Mouse (Mus musculus) hindbrain, embryonic 12.5 days (tissue): ENCODE data around the gene Csnk1g2. TPM values are rescaled to one million over a fixed set of nuclear protein-coding genes. Genes with fewer than 3 reads are reported as not detected.

Experiments used
- ATAC-seq: fragments of 200-750 bp; cut with Nextera tagmentation; 2 replicates; pipeline ENCODE4 v1.8.0; 2017; ENCODE audit warnings: moderate TSS enrichment; ENCODE audit not compliant: low FRiP score
- H3K27ac ChIP-seq: fragments of 300-500 bp; sonication (generic); 2 replicates; pipeline ENCODE4 v1.5.1; 2016; ENCODE audit warnings: mild to moderate bottlenecking
- H3K27me3 ChIP-seq: fragments of 300-500 bp; sonication (generic); 2 replicates; pipeline ENCODE4 v1.6.1; 2016; ENCODE audit warnings: mild to moderate bottlenecking
- H3K36me3 ChIP-seq: fragments of 300-500 bp; sonication (generic); 2 replicates; pipeline ENCODE4 v1.6.1; 2016; ENCODE audit warnings: mild to moderate bottlenecking
- H3K4me1 ChIP-seq: fragments of 300-500 bp; sonication (generic); 2 replicates; pipeline ENCODE4 v1.6.1; 2016
- H3K4me2 ChIP-seq: fragments of 300-500 bp; sonication (generic); replicated peaks from 2 replicates; pipeline ENCODE4 v1.6.1; 2016; ENCODE audit warnings: mild to moderate bottlenecking
- H3K4me3 ChIP-seq: fragments of 300-500 bp; sonication (generic); 2 replicates; pipeline ENCODE4 v1.5.1; 2016; ENCODE audit warnings: mild to moderate bottlenecking
- H3K9ac ChIP-seq: fragments of 300-500 bp; sonication (generic); 2 replicates; pipeline ENCODE4 v1.6.1; 2016; ENCODE audit warnings: mild to moderate bottlenecking, moderate library complexity
- H3K9me3 ChIP-seq: fragments of 300-500 bp; sonication (generic); replicated peaks from 2 replicates; pipeline ENCODE4 v1.6.1; 2016; ENCODE audit warnings: mild to moderate bottlenecking
- WGBS: fragments of 180-500 bp; shearing (Covaris S2); methylation state at CpG from one replicate; pipeline ENCODE4 v1.1.7; 2016; 5-methylcytosine and 5-hydroxymethylcytosine counted together
- polyA plus RNA-seq: library from polyadenylated mRNA; unstranded; fragments of >200 nt; fragmentation: Nextera tagmentation; extraction: Ambion mirVana; gene quantifications from 2 replicates; pipeline ENCODE4 v1.2.1, GENCODE M21; 2016

The Csnk1g2 gene
- polyA plus RNA-seq, result 190 and 192 TPM in 2 replicates

DNA sequence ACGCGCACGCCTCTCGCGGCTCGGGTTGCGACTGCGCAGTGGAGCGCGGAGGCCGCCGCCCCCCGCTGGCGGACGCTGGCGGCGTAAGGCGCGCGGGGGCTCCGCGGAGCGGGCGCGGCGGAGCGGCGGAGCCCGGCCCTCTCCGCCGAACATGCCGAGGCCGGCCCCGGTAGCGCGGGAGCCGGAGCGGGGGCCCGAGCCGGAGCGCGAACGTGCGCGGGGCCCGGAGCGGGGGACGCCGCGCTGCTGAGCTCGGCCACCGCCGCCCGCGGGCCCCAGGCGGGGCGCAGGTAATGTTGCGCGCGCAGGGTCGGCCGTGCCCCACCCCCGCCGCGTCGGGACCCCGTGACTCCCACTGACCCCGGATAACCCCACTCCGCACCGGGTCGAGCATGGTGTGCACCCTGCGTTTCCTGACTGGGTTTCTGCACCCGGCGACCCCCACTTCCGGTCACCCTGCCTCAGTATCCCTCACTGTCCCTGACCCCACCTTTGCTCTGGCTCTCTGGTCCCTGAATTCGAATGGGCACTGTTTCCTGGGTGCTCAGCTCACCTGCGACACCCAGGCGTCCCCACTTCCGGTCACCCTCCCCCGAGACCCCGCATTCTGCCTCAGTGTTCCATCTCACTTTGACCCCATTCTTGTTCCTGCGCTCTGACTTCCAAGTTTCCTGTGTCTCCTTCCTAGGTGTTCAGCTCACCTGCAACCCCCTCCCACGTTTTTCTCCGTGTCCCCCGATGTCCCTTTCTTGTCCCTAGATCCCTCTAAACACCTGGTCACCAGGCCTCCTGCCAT is at the start of gene Csnk1g2:
Gene Csnk1g2, plus strand, starts transcription at position 178 of the 796 bp plus-strand sequence.
- Histone ChIP-seq H3K4me3 (peak within 1 kb of the TSS; percentile 85), H3K27me3 (no peaks in the 10 kb centered on the region), H3K4me2 (peak within 1 kb of the TSS; percentile 98), H3K4me1 (peaks cover 38% of the 10 kb centered on the region), H3K36me3 (no peaks in the 10 kb centered on the region), H3K9me3 (no peaks in the 10 kb centered on the region), H3K9ac (peak within 1 kb of the TSS; percentile 94), H3K27ac (peak within 1 kb of the TSS; percentile 96)
- no peak; the same call in 1 of the 2 replicates for ATAC-seq
- WGBS, result 1% methylated on average over 54 of the region's 85 CpGs

DNA sequence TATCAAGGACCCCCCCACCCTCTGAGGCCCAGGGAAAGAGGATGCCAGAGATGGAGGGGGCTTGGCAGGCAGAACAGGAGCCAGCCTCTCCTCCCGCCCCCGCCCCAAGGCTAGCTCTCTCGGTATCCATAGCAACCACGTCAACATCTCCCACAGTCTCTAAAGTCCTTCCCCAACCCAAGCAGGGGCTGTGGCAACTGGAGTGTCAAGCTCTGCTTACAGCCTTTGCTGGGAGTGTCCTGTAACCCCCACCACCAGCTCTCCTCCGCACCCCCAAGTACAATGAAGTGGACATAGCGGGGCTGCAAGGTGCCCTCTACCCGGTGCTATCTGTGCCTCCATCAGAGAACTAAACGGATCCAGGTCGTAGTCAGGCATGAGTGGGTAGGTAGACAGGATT is 48.7 kb upstream of the Csnk1g2 start:
- H3K4me2 ChIP-seq, result no peak overlapping the region
- H3K27me3 ChIP-seq, result no peaks in the 10 kb centered on the region
- no peaks in the 10 kb centered on the region for H3K9me3 ChIP-seq
- H3K4me1 ChIP-seq, result peaks cover 73% of the 10 kb centered on the region
- peak overlapping the region; percentile 5; the same call in 1 of the 2 replicates for H3K9ac ChIP-seq
- no peak overlapping the region for H3K27ac ChIP-seq
- no peak for ATAC-seq
- H3K4me3 ChIP-seq, result no peak overlapping the region
- no peaks in the 10 kb centered on the region for H3K36me3 ChIP-seq
- WGBS, result 54% methylated on average over 9 of the region's 9 CpGs

- Histone ChIP-seq H3K4me1 (peaks cover 69% of the 10 kb centered on the region), H3K27ac (no peak overlapping the region), H3K4me2 (peak overlapping the region; percentile 96), H3K36me3 (no peaks in the 10 kb centered on the region), H3K4me3 (no peak overlapping the region), H3K9ac (0 out of 2 replicates have a peak overlapping the region, but pooled peaks have one; percentile 83), H3K9me3 (no peaks in the 10 kb centered on the region), H3K27me3 (no peaks in the 10 kb centered on the region)
- ATAC-seq, result no peak
- WGBS, result 73% methylated on average over 3 of the region's 3 CpGs
Measured at GRCm38 (mm10) chr10:80574896-80575295, 47.7 kb upstream of the Csnk1g2 start.

- Histone ChIP-seq H3K4me3 (peak overlapping the region; percentile 77), H3K27ac (no peak overlapping the region), H3K9me3 (no peaks in the 10 kb centered on the region), H3K27me3 (no peaks in the 10 kb centered on the region), H3K9ac (peak overlapping the region; percentile 83), H3K4me2 (peak overlapping the region; percentile 96), H3K36me3 (no peaks in the 10 kb centered on the region), H3K4me1 (peaks cover 59% of the 10 kb centered on the region)
- 15% methylated on average over 17 of the region's 17 CpGs for WGBS
- no peak for ATAC-seq
Measured at GRCm38 (mm10) chr10:80575925-80576324, 46.7 kb upstream of the Csnk1g2 start.

DNA sequence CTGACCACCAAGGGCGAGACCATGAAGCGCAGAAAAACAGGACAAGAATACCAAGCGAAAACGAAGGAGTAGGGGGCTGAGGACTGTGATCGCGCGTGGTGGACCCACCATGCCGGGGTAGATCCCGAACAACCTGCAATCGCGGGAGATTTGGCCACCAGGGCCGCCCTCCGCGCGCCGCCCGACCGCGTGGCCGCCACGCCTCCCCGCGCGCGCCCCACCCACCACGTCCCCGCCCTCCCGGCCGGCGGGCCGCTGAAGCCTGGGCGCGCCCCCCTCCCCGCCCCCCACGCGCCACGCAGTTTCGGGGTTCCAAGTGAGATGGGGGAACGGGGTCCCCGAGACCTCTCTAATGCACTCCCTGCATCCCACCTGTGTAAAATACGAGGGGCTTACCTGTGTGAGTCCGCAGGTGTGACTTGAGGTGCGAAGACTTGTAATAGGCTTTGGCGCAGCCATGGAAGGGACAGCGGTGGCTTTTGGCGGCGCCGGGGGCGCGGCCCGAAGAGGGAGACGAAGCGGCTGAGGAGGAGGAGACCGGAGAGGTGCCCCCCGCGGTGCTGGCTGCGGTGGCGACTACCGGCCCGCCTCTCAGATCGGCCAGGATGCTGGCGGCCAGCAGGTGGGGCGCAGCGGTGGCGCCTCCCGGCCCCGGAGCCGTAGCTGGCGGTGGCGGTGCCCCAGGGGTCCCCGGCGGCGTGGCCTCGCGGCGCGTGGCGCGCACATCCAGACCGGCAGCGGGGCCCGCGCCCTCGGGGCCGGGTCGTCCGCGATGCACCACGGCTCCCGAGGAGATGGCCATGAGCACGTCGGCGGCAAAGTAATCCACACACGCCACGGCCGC is 46.1 kb upstream of the Csnk1g2 start:
- WGBS, result under 1% methylated on average over 85 of the region's 96 CpGs
- no peak for ATAC-seq

GRCm38 (mm10) chr10:80577195-80578130 is 45.2 kb upstream of the Csnk1g2 start, which contains the start of gene Klf16:
TSS of gene Klf16 (minus strand) at chr10:80577321.
- Histone ChIP-seq H3K4me2 (peak within 1 kb of the TSS; percentile 96), H3K9ac (peak within 1 kb of the TSS; percentile 83), H3K27me3 (no peaks in the 10 kb centered on the region), H3K27ac (peak within 1 kb of the TSS; percentile 81), H3K4me1 (peaks cover 46% of the 10 kb centered on the region), H3K4me3 (peak within 1 kb of the TSS; percentile 77), H3K9me3 (no peaks in the 10 kb centered on the region), H3K36me3 (0 out of 2 replicates have a peak, but pooled peaks cover 1% of the 10 kb centered on the region)
- ATAC-seq, result peak; percentile 80
- 1% methylated on average over 65 of the region's 97 CpGs for WGBS

More for the DNA sequence above, 46.1 kb upstream of the Csnk1g2 start:
- peak overlapping the region; percentile 81 for H3K27ac ChIP-seq
- H3K4me2 ChIP-seq, result peak overlapping the region; percentile 96
- H3K27me3 ChIP-seq, result no peaks in the 10 kb centered on the region
- peaks cover 52% of the 10 kb centered on the region for H3K4me1 ChIP-seq
- H3K36me3 ChIP-seq, result no peaks in the 10 kb centered on the region
- peak overlapping the region; percentile 77 for H3K4me3 ChIP-seq
- H3K9ac ChIP-seq, result peak overlapping the region; percentile 83
- no peaks in the 10 kb centered on the region for H3K9me3 ChIP-seq

GRCm38 (mm10) chr10:80578131-80578750 is 44.4 kb upstream of the Csnk1g2 start:
- H3K4me1 ChIP-seq, result peaks cover 45% of the 10 kb centered on the region
- ATAC-seq, result peak; percentile 38
- under 1% methylated on average over 29 of the region's 29 CpGs for WGBS

GRCm38 (mm10) chr10:80578911-80579310 is 43.7 kb upstream of the Csnk1g2 start:
- Histone ChIP-seq H3K27ac (0 out of 2 replicates have a peak overlapping the region, but pooled peaks have one; percentile 81), H3K4me2 (peak overlapping the region; percentile 96), H3K4me3 (no peak overlapping the region), H3K9ac (no peak overlapping the region), H3K4me1 (peaks cover 39% of the 10 kb centered on the region), H3K9me3 (no peaks in the 10 kb centered on the region), H3K36me3 (peaks cover 13% of the 10 kb centered on the region), H3K27me3 (no peaks in the 10 kb centered on the region)
- ATAC-seq, result no peak
- WGBS, result 9% methylated on average over 8 of the region's 8 CpGs

More at GRCm38 (mm10) chr10:80578131-80578750, 44.4 kb upstream of the Csnk1g2 start:
- peak overlapping the region; percentile 81 for H3K27ac ChIP-seq
- H3K36me3 ChIP-seq, result peaks cover 7% of the 10 kb centered on the region
- peak overlapping the region; percentile 77 for H3K4me3 ChIP-seq
- H3K9ac ChIP-seq, result peak overlapping the region; percentile 83; the same call in 1 of the 2 replicates
- no peaks in the 10 kb centered on the region for H3K9me3 ChIP-seq
- H3K27me3 ChIP-seq, result no peaks in the 10 kb centered on the region
- H3K4me2 ChIP-seq, result peak overlapping the region; percentile 96

DNA sequence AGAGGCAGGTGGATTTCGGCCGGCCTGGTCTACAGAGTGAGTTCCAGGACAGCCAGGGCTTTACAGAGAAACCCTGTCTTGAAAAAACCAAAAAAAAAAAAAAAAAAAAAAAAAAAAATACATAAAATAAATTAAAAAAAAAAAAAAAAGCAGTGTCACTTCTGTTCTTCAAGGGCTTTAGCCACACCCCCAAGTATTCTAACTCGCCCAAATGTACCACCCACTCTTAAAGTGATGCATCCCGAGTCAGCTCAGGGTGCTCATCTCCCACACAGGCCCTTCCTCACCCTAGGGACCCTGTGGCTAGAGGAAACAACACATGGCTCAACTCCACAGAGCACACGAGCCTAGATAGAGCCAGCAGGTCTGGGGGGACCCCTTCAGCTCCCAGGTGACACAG is 39.6 kb upstream of the Csnk1g2 start:
- no peak overlapping the region for H3K27ac ChIP-seq
- H3K27me3 ChIP-seq, result no peaks in the 10 kb centered on the region
- H3K36me3 ChIP-seq, result peaks cover 35% of the 10 kb centered on the region
- H3K4me3 ChIP-seq, result no peak overlapping the region
- WGBS, result 93% methylated on average over 5 of the region's 5 CpGs
- H3K4me1 ChIP-seq, result peaks cover 20% of the 10 kb centered on the region
- no peak for ATAC-seq
- H3K4me2 ChIP-seq, result no peak overlapping the region
- H3K9me3 ChIP-seq, result no peaks in the 10 kb centered on the region
- H3K9ac ChIP-seq, result no peak overlapping the region

GRCm38 (mm10) chr10:80584045-80584488 is 38.6 kb upstream of the Csnk1g2 start:
- no peak overlapping the region for H3K4me3 ChIP-seq
- H3K27me3 ChIP-seq, result no peaks in the 10 kb centered on the region
- no peak overlapping the region for H3K9ac ChIP-seq
- no peaks in the 10 kb centered on the region for H3K9me3 ChIP-seq
- no peak overlapping the region for H3K4me2 ChIP-seq
- H3K27ac ChIP-seq, result no peak overlapping the region
- H3K4me1 ChIP-seq, result peaks cover 24% of the 10 kb centered on the region
- WGBS, result 72% methylated on average over 12 of the region's 12 CpGs
- ATAC-seq, result no peak
- H3K36me3 ChIP-seq, result peaks cover 35% of the 10 kb centered on the region
